ENCODE assay signal across 17 mouse cellular contexts in the genomic region with DNA sequence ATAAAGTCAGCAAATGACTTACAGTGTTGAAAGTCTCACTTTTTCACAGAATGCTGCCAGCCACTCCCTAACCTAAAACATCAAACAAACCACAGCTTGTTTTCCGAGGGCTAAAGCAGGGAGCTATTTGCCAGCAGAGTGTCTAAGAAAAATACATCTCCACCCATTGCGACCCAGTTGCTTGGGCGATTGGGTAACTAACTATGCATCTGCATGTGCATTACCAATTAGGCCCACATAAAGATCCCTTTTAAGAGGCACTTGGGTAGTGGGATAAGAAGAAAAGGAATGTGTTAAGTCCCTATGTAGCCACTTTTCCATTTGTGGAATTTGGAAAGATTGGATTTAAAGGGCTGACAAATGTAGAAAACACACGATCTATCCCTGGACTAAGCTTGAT.
"Had no signal": no experiment of that assay in that cellular context is flagged by ENCODE, and none has a peak within 500 bp of the region (broad histone marks: within the 10 kb centered on the region; RNA-seq: fewer than 3 reads in every experiment).

No protein-coding gene starts in this region.

- H3K4me3 ChIP-seq: limb, embryonic 12.5 days; limb, embryonic 15.5 days; midbrain, embryonic 12.5 days; stomach, embryonic 15.5 days had no signal

- H3K9me3 ChIP-seq: limb, embryonic 12.5 days; limb, embryonic 15.5 days; midbrain, embryonic 12.5 days; stomach, embryonic 15.5 days had no signal

- H3K4me1 ChIP-seq: limb, embryonic 15.5 days; stomach, embryonic 15.5 days had no signal

- H3K27ac ChIP-seq: limb, embryonic 12.5 days; limb, embryonic 15.5 days; liver, embryonic 14.5 days; macrophage; midbrain, embryonic 12.5 days; stomach, embryonic 15.5 days had no signal

- DNase-seq: kidney, postnatal 14 days; kidney, postnatal 4 days; left cerebral cortex, postnatal 4 days; liver, postnatal 0 days; lung, embryonic 14.5 days; right cerebral cortex, postnatal 25 days; spleen, adult 18-20 months; thymus, postnatal 36 days had no signal

- H3K27me3 ChIP-seq: midbrain, embryonic 12.5 days; stomach, embryonic 15.5 days had no signal

- ATAC-seq: liver, postnatal 0 days; lung, postnatal 0 days; midbrain, embryonic 16.5 days had no signal

- H3K36me3 ChIP-seq: limb, embryonic 12.5 days; limb, embryonic 15.5 days; midbrain, embryonic 12.5 days; stomach, embryonic 15.5 days had no signal

- H3K9ac ChIP-seq: limb, embryonic 12.5 days; limb, embryonic 15.5 days; liver, embryonic 14.5 days; liver, postnatal 0 days; lung, embryonic 14.5 days; midbrain, embryonic 12.5 days; stomach, embryonic 15.5 days had no signal

- H3K4me2 ChIP-seq: limb, embryonic 12.5 days; limb, embryonic 15.5 days; liver, embryonic 11.5 days; lung, embryonic 14.5 days; midbrain, embryonic 12.5 days; stomach, embryonic 15.5 days had no signal
